Mouse (Mus musculus) kidney, adult 11 months (tissue): ENCODE measurements at regions not wholly inside any gene's neighbourhood (a gene's known extent, or its start where the extent isn't known, plus 50 kb on each side); places are given as distances from the start of the nearest gene placed in this dataset.

ENCODE experiments used
- DNase-seq: peaks from one replicate; pipeline ENCODE4 v3.0.0; 2022

DNA sequence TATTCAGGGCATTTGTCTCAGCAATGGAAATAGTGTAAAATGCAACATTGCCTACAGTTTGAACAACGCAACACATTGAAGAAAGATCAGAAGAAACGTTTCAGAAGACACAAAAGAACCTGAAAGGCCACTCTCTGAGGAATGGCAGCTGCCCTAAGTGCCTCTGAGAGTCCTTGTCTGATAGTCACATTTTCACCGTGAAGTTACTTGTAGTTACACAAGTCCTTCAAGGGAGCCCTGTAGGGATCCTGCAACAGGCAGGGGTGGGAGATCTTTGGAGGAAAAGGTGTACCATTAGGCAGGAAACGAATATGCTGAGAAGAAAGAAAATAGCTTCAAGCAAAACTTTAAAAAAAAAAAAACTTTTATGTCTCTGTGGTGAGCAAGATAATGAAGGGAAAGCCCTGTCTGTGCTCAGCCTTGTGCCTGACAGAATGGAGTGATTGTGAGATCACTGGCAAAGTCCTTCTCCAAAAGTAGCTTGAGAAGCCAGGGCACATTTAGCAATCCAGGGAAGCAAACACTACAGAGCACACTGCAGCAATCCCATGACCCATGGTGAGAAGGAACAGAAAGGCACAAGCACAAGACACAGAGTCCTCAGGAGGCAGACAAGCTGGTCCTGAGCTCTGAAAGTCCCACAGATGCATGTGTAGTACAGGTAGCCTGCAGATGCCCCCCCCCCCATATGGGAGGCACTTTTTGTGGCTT lies 112.3 kb upstream of the Tnfaip3 start:
- no peak for DNase-seq

DNA sequence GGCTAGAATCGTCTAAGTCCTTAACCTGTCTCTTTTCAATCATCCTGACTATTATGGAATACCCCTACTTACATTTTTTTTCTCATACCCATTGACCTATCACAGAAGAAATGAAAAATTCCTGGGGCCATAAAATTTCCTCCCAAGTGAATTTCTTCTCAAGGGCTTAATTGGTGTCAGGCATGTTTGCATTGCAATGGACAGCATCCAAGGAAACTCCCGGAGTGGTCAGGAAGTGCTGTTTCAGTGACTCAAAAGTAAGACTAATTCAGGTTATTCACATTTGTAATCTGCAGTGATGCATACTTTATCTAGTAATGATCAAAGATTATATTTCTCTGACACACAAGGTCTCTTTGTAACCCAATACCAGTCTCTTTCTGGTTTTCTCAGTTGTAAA lies 111.5 kb upstream of the Tnfaip3 start:
- no peak for DNase-seq

DNA sequence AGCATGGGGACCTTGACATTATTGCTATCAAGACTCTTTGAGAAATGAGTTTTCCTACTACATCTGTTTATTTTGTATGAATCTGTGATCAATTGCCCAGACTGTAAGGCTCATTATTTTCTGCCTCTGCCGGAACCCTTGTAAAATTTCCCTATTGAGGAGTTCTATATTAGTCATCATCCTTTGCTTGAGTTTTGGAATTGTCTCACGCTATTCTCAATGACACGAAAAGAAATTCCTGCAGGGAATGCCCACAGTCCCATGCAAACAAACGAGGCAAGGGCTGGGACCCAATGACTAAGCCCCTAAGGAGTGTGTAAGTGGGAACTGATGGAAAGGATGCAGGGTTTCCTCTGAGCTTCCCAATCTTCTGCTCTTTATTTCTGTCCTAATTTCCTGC lies 111.0 kb upstream of the Tnfaip3 start:
- DNase-seq = no peak

DNA sequence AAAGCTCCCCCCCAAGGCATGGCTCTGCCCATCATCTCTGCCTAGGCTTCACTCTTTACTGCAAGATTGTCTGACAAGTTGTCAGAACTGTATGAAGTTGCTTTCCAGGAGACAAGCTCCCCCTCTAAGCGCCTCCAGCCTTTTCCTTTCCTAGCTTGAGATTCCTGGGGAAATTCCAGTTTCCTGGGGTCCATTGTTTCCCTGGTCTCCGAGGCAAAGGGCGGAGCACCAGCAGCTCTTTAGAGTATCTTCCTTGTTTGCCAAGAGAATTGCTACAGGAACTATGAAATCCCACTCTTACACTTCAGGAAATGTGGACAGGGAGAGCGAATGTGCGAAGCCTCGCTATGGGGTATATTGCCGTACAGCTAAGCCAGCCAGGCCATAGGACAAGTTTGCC lies 108.2 kb upstream of the Tnfaip3 start:
- peak; percentile 9 for DNase-seq

DNA sequence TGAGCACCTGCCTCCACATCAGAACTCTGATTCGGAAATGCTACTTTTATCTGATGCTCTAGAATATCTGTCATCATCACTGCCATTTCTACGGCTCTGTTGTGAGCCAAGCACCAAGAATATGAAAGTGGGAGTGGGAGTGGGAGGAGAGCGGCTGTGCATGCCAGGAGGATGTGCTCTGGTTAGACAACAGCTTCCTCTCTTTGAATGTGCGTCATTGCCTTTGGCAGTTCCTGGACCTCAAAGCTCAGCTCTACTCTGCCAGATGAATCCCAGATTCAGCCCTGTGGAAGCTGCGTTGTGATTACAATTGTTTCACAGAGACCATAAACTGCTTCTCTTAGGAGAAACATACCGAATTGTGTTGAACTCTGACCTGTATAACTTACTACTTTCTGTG lies 106.8 kb upstream of the Tnfaip3 start:
- peak; percentile 23 for DNase-seq

DNA sequence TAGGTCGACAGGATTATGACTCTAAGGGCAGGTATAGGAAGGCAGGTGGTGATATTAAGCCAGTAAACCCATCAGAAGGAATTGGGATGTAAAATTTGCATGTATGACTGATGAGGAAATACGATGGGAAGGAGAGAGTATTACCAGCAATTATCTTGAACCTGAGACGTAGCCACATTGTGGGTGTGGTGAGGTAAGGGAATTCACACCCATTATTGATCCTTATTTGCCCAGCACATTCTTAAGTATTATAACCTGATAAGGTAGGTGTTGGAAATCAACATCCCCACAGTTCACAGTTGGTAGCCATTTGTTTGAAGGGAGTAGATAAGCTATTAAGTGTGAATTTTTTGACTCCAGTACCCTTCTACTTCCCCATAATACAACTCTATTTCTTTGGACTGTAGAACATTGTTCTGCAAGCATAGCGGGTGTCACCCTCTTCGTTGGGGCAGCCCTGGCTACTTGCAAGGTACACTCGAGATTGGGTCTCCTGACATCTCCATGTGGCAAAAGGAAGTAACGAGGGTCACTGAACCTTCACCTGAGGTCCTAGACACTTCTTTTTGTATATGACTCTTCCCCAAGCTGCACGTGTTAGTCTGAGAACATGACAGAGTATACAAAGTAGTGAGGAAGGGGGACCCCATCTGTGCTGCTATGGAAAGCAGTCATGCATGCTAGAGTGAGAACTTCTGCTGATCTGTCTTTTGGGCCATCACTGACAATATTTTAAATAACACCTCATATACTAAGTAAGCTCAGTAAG lies 104.0 kb upstream of the Tnfaip3 start:
- DNase-seq = no peak

DNA sequence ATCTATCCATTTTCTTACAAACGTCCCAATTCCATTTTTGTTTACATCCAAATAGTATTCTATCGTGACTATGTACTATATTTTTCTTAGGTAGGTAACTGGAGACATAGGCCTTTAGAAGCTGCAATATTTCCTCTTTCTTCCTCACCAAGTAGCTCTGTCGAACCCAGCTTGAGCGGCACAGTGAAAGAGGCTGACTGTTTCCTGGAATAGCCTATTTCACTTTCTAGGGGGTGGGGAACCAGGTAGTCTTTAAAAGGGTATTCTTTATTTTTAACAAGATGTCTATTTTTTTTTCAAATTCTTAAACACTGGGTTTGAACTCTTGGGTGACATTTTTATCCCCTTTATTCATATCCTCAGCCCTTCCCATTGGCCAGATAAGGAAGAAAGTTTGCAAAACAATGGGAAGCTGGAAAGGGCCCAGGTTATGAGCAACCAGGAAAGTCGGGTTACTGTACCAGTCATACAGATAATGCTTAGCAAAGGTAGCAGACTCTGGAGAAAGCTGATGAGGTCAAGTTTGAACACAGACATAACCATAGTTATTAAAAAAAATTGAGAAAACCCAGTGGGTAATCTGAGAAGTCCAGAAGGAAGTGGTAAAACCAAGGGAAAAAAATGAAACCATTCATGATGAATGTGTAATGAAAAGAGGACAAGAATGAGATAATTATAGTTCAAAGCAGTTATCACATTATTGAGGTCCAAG lies 103.3 kb upstream of the Tnfaip3 start:
- no peak for DNase-seq

DNA sequence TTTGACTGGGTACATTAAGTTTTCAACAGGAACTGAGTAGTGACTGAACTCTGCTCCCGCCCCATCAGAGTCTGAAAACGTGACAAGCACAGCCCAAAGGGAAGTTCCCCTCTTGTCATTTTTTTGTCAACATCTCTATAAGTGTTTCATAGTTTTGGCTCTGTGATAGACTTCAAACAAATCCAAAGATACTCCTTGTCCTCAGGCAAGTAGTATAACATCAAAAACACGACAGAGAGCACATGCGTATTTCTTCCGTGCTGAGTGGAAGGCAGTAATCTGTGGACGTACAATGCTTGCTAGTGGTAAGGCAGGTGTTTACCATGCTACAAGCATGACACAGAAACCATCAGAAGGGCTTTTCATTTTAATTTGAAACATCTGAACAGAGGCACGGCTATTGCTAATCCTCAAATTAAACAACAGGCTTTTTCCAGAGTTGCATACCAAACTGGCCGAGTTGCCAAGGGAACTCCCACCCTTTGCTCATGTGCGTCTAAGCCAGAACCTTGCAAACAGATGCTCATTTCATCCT lies 101.7 kb upstream of the Tnfaip3 start:
- DNase-seq = no peak

DNA sequence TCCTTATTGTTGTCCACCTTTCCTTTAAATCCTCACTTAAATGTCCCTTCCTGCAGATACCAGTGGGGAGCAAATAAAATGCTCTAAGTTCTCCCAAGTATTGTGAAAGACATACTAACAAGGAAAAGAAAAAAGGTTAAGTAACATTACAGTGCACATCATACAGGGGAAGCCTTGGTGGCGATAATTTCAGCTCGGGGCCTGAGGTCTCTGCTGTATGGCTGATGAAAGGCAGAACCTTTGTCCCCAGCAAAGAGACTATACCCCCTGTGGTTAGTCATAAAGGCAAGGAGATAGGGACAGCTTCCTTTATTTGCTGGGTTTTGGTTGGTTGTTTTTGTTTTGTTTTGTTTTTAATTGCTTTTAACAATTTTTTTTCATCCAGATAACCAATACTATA lies 97.0 kb upstream of the Tnfaip3 start:
- no peak for DNase-seq

DNA sequence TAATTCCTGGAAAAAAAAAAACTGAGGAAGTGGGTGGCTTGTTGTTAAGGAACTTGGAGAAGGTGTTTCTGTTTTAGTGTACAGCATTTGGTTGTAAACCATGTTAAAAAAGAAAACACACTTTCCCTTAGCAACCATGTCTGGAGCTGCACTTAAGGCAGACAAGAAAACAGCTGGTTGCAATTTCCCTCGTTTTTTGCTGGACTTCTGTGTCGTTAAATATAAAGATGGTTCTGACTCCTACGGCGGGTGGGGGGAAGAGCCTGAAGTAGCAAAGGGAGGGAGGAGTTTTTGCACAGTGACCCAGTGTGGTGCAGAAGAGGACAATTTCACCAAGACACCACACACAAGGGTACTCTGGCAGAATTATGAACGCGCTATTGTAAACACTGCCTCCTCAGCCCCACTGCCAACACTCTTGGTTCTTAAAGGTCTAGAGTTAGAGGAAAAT lies 89.8 kb upstream of the Tnfaip3 start:
- no peak for DNase-seq

DNA sequence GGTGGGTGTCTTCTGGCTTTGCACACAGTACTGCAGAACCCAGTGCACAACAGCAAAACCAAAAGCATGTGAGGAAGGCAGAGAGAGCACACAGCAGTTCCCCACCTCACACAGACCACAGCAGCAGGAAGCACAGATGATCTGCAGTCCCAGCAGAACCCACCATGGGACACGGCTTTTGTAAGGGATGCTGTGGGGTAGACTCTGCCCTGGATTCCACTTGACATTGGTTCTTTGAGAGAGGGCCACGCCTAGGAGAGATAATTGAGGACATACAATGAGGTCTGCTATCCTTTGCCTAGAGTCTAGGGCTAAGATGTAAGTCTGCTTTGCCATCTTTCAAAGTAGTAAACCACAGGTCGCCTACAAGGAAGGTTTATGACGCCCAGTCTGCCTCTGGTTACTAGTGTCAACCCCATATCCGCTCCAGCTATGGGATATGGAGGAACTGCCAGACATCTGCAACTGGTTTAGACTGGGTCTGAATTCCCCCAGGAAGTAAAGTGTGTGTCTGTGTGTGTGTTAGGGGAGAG lies 89.3 kb upstream of the Tnfaip3 start:
- no peak for DNase-seq

DNA sequence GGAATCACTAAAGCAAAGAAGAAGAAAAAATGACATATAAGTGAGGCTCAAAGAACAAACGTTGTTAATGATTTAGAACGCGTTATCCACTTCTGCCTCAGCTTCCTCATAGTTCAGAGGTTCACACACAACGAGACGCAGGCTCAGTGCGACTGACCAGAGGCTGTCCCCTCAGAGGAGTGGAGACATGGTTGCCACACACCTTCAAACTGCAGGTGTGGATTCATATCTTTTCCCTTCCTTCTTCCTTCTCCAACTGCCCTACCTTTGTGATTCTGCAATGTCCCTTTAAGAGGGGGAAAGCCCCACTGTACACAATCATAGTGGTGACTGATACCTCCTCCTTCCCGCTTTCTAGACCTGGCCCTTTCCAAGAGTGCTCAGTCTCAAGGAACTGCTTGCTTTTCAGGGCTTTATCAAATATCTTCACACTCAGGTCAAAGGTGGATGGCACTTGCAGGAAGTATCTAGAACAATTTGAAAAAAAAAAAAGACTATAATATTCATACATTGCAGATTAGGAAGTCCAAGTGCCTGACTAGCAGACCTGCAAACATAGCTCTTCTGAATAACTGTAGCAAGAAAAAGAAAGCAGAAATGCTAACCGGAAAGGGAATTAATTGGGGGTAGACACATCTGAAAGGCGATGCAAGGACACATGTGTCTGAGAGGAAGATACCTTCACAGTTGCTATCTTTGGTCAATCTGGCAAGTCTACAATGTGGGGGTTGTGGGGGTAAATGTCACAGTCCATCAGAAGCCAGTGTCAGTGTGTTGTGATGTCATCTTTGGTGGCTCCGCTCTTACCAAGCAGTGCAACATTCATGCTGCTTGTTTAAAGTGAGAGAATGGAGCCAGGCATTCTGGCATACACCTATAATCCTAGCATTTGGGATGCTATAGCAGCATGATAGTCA lies 84.2 kb upstream of the Tnfaip3 start:
- DNase-seq = no peak

DNA sequence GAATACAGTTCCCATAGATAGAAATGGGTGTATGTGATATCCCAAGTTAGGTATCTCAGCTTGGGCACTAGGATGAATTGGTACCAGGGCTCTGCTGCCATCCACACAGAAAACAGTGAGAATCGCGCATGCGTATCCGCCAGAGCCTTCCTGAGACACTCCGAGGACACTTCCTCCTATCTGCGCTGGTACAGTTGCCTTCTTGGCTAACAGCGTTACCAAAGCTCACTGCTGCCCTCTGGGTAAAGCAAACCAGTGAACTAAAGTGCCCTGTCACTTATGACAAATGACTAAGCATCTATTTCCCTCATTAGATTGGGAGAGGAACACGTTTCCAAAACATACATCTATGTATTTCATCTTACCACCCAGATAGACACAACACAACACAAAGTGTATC lies 78.8 kb upstream of the Tnfaip3 start:
- DNase-seq = peak; percentile 49

DNA sequence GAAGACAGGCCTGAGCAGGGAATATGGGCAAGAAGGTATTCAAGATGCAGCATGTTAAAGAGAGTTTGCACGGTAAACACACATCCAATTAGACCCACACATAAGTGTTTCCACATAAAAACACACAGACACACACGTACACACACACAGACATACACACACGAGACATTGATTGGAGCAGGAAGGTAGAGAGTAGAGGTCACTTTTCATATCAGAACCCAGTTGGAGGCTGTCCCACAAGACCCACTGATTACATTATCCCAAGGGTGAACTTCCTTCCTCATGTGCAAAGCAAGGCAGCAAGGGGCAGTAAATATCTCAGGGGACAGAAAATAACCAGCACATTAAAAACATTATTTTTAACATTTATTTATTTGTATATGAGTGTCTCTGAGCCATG lies 78.2 kb upstream of the Tnfaip3 start:
- DNase-seq = no peak

DNA sequence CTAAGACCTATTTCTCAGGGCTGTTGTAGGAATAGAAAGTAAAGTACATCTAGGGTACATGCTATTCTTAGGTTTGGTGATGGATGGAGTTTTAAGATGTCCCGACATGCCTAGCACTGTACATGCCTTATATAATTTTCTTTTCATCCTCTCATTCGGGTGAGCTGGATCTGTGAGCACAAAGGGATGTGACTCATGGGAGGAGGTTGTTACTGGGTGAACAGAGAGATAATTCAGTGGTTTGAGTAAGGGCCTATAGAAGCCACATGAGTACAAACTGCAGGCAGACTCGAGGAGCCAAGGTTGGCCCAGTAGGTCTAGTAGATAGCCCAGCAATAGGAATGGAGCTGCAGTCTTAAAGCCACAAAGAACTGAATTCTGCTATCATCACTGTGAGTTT lies 76.5 kb upstream of the Tnfaip3 start:
- no peak for DNase-seq

DNA sequence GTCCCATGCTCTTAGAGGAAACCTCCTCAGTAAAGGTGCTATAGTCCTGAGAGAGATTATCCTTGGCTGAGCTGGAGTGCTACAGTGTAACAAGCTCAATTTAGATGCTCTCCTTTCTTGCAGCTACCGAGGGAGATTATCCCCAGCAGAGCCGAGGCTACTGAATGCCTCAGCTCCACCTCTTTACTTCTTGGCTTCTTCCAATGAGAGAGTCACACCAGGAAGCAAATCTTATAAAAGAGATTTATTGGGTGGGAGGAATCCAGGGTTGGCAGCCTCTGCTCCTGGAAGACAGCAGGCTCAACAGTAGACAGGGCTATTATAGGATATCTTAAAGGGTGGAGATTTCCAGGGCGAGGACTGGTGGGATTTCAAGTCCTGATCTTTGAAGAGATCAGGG lies 75.7 kb upstream of the Tnfaip3 start:
- DNase-seq = no peak

DNA sequence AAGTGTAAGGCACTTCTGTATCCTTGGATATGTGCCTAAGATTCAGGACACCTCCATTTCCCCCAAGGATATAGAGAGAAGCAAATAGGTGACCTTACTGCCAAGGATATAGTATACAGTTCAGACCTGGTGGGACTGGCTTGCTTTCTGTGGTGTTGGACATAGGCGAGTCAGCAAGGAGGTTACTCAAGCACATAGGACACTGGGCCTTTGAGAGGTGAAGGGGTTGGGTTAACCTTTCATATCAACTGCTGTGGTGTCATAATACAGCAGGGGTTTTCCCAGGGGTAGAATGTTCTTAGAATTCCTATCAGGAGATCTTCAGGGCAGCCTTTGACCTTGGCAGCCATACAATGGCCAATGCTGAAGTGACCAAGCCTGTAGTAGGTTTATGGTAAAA lies 71.5 kb upstream of the Tnfaip3 start:
- no peak for DNase-seq

DNA sequence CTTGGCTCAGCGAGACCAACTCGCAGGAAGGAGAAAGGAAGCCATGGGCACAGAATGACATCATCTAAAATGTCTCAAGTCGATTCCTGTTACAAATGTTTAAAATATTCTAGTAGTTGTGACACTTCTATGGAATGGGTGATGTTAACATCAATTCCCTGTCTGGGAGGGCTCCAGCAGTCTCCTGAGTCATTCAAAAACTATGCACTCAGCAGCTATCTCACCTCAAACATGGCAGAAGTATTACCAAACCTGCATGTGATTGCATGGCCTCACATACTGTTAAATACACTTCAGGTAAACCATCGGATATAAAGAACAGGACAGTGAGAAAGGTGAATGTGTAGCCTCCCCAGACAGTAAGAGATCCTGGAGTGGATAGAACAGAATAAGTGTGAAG lies 66.7 kb upstream of the Tnfaip3 start:
- DNase-seq = no peak

DNA sequence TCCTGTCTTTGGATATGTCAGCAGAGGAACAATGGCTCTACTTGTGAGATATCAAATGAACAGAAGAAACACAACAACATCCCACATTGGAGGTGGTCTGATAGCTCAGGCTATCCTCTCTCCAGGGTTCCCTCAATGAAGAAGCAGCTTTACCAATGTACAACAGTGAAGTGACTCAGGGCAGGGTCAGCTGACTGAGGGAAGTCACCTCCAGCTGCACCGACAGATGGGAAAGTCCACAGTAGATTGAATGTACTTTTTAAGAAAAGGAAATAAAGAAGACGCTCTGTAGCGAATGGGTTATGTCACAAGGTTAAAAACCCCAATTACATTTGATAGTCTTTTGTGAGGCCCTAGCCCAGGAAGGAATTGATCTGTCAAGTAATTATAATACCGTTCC lies 62.6 kb upstream of the Tnfaip3 start:
- no peak for DNase-seq

DNA sequence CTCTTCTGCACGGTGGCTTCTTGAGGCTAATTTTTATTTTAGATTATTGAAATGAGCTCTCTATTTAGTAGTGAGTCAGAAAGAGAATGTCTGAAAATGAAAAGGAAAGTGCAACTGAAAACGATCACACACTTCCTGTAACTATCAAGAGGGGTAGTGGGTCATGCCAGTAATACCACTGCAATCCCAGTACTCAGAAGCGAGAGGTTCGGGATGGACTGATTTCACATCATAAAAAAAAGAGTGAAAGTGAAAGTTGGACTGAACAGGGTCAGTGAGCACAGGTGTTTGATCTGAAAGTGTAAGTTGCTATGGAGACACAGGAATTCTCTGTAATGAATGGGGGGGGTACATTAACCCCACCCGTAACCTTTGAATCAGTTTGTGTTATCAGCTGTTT lies 52.9 kb upstream of the Tnfaip3 start:
- DNase-seq = no peak

DNA sequence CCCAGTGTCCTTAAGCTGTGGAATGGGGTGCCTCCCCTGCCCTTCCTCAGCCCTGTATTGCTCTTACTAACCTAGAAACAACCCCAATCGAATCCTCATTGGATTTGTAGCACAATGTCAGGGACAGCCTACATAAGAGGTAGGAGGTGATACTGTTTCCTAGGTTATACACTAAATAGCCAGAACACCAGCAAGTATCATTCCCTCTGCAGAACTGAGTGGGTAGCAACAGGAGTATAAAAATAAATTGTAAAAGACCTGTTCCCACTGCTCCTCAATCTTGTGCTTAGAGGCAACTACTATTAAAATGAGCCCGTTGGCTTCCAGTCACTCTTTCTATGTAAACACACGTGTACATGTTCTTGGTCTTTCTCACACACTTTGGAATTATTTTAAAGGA lies 52.2 kb upstream of the Tnfaip3 start:
- no peak for DNase-seq

DNA sequence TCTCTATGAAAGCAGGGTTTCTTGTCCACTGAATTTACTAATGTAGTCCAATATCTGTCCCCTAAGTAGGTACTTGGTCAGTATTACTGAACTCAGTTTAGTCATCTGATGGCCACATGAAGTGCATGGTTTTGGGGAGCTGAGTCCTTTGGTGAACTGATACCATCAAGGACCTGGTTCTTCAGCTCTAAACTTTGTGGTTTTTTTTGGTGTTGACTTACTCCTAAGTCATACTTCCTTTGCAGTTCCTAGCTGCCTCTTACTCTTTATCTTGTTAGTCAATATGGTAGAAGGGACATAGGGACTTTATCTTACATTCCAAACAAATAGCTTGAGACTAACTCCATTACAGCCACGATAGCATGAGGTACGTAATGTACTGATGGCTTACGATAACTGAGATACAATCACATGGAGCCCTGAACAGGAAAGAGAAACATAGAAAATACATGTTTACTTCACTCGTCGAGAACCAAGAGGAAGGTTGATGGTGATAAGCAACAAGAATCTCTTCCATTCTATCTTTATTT lies 51.4 kb upstream of the Tnfaip3 start:
- DNase-seq = no peak
